Mouse (Mus musculus) layer of hippocampus, postnatal 14 days (tissue): ENCODE measurements around the gene Afg1l. TPM values are rescaled to one million over a fixed set of nuclear protein-coding genes. Genes with fewer than 3 reads are reported as not detected.

Experiments used
- DNase-seq, 2 experiments: peaks; one replicate each; pipeline ENCODE4 v3.0.0; 2021 to 2022; ENCODE audit warnings: low spot score in 2 of 2, mixed read lengths in 1 of 2
- long read RNA-seq, 2 experiments: library from polyadenylated mRNA; stranded (forward); transcript quantifications; one replicate each; pipeline ENCODE4 v2.0.0; 2021
- total RNA-seq, 2 experiments: library from RNA; stranded (reverse); gene quantifications; 2 replicates each; pipeline ENCODE4 v1.2.3; 2021

Afg1l gene
- 10 to 100 TPM in 1 of 2 experiments, 1 to 10 TPM in 1; 9.9 to 12.0 TPM for total RNA-seq
- long read RNA-seq, experiment 1, transcript Afg1l-201 (13 exons, 2,513 nt): major isoform, 5 of 21 reads
- long read RNA-seq, experiment 1, partial matches to known transcripts: 2 of 21 reads
- long read RNA-seq, experiment 1, other reads (novel, unspliced or antisense): 14 of 21 reads
- long read RNA-seq, experiment 2, transcript Afg1l-201 (13 exons, 2,513 nt): major isoform, 5 of 24 reads
- long read RNA-seq, experiment 2, partial matches to known transcripts: 1 of 24 reads
- long read RNA-seq, experiment 2, other reads (novel, unspliced or antisense): 18 of 24 reads

- DNase-seq: peak; percentile 93 to 94
Measured at GRCm38 (mm10) chr10:42478341-42478720, at the start of gene Afg1l. TSS of gene Afg1l (minus strand) at chr10:42478565.

GRCm38 (mm10) chr10:42525682-42526081 lies 47.3 kb upstream of the Afg1l start:
- no peak for DNase-seq

GRCm38 (mm10) chr10:42523556-42524162 lies 45.3 kb upstream of the Afg1l start:
- no peak for DNase-seq

- no peak for DNase-seq
Measured at GRCm38 (mm10) chr10:42522912-42523311, 44.5 kb upstream of the Afg1l start.

- no peak for DNase-seq
Measured at GRCm38 (mm10) chr10:42521315-42521981, 43.1 kb upstream of the Afg1l start.

GRCm38 (mm10) chr10:42518363-42518762 lies 40.0 kb upstream of the Afg1l start:
- DNase-seq: no peak

GRCm38 (mm10) chr10:42514125-42514524 lies 35.8 kb upstream of the Afg1l start:
- DNase-seq: no peak

- no peak for DNase-seq
Measured at GRCm38 (mm10) chr10:42511184-42512135, 33.1 kb upstream of the Afg1l start.

GRCm38 (mm10) chr10:42510141-42510540 lies 31.8 kb upstream of the Afg1l start:
- no peak for DNase-seq

- DNase-seq: no peak
Measured at GRCm38 (mm10) chr10:42504096-42504710, 25.8 kb upstream of the Afg1l start.

GRCm38 (mm10) chr10:42502349-42503111 lies 24.2 kb upstream of the Afg1l start:
- DNase-seq: peak in 1 of 2 experiments; percentile 63

- peak; percentile 97 to 98 for DNase-seq
Measured at GRCm38 (mm10) chr10:42501775-42502348, 23.5 kb upstream of the Afg1l start, which contains the start of gene Snx3. TSS of gene Snx3 (plus strand) at chr10:42502030.

- no peak for DNase-seq
Measured at GRCm38 (mm10) chr10:42501161-42501560, 22.8 kb upstream of the Afg1l start.

GRCm38 (mm10) chr10:42500611-42501010 lies 22.2 kb upstream of the Afg1l start:
- no peak for DNase-seq

- no peak for DNase-seq
Measured at GRCm38 (mm10) chr10:42493000-42493399, 14.6 kb upstream of the Afg1l start.

- no peak for DNase-seq
Measured at GRCm38 (mm10) chr10:42492027-42492771, 13.8 kb upstream of the Afg1l start.

- no peak for DNase-seq
Measured at GRCm38 (mm10) chr10:42491158-42491557, 12.8 kb upstream of the Afg1l start.

GRCm38 (mm10) chr10:42488606-42489296 lies 10.4 kb upstream of the Afg1l start:
- DNase-seq: no peak
